2 mouse cellular contexts compared by ENCODE assay signal in the genomic region with DNA sequence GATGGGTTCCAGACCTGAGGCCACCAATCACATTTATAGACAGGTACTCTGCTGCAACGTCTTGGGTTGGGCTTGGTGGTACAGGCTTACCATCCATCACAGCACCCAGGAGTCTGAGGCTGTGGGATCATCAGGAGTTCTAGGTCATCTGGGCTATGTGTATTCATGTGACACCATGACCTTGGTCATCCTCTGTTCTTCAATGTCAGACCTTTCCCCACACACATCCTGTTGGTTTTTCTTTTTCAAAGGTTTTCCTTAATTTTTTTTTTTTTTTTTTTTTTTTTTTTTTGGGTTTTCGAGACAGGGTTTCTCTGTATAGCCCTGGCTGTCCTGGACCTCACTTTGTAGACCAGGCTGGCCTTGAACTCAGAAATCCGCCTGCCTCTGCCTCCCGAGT. TPM values are rescaled to one million over a fixed set of nuclear protein-coding genes. Genes with fewer than 3 reads are reported as not detected.
DNase-seq lines count a peak whose midpoint lies in the region; TF ChIP-seq lines count a peak whose summit lies in the region.
"Not testable (repeated sequence)": the region's sequence is repeated elsewhere in the genome, so short reads cannot be mapped to it uniquely, and the experiment has no call there.

No protein-coding gene starts in this region.

- not testable (repeated sequence) for H3K9ac ChIP-seq in ES-E14 (ENCODE audit: insufficient read depth, low read depth, low read length, poor library complexity, severe bottlenecking); MEL (ENCODE audit: control insufficient read depth, low read depth, low read length, poor library complexity, severe bottlenecking)

- not testable (repeated sequence) for H3K4me3 ChIP-seq in ES-E14 (ENCODE audit: insufficient read depth in 1 of 2, low read depth in 1 of 2, low read length in 2 of 2, poor library complexity in 1 of 2, severe bottlenecking in 1 of 2); MEL (ENCODE audit: control insufficient read depth in 1 of 2, insufficient read depth in 1 of 2, low read depth in 2 of 2, low read length in 2 of 2)

- H3K27me3 ChIP-seq in MEL (ENCODE audit: control insufficient read depth in 1 of 2, insufficient read depth in 2 of 2, low read length in 2 of 2) = not testable (repeated sequence)

- TF ChIP-seq POLR2A in MEL (IDR thresholded peaks at IDR 0.05; ENCODE audit: control insufficient read depth in 1 of 2, insufficient read depth in 1 of 2, low read depth in 1 of 2, low read length in 2 of 2, poor library complexity in 1 of 2) = not testable (repeated sequence)

- not testable (repeated sequence) for H3K27ac ChIP-seq in ES-E14 (ENCODE audit: insufficient read depth, low read depth, low read length, poor library complexity, severe bottlenecking); MEL (ENCODE audit: control insufficient read depth, low read depth, low read length)

- H3K9me3 ChIP-seq in ES-E14 (ENCODE audit: control insufficient read depth, insufficient read depth, low read depth, low read length); MEL (replicated peaks; ENCODE audit: insufficient read depth, low read length): not testable (repeated sequence)

- H3K36me3 ChIP-seq in ES-E14 (ENCODE audit: control insufficient read depth, insufficient read depth, low read length, poor library complexity, severe bottlenecking); MEL (ENCODE audit: control insufficient read depth in 1 of 2, insufficient read depth in 2 of 2, low read length in 2 of 2): not testable (repeated sequence)

- TF ChIP-seq RAD21 in MEL (IDR thresholded peaks at IDR 0.05; ENCODE audit: low read depth, low read length) = not testable (repeated sequence)

- not testable (repeated sequence) for H3K79me2 ChIP-seq in MEL (ENCODE audit: control insufficient read depth, insufficient read depth, low read length, poor library complexity)

- not testable (repeated sequence) for TF ChIP-seq CTCF in MEL (IDR thresholded peaks at IDR 0.05 in 2 of 3, conservative IDR thresholded peaks at IDR 0.05 in 1 of 3; ENCODE audit: control insufficient read depth in 1 of 3, insufficient read depth in 1 of 3, low read depth in 2 of 3, low read length in 3 of 3, poor library complexity in 1 of 3, severe bottlenecking in 1 of 3)

- not testable (repeated sequence) for TF ChIP-seq EP300 in MEL (IDR thresholded peaks at IDR 0.05; ENCODE audit: low read depth in 1 of 2, low read length in 2 of 2)

- not testable (repeated sequence) for DNase-seq in ES-E14 (ENCODE audit: low read depth, low spot score); MEL (ENCODE audit: low read depth, low spot score)

- H3K4me1 ChIP-seq in ES-E14 (ENCODE audit: control insufficient read depth in 2 of 2, insufficient read depth in 2 of 2, low read length in 2 of 2, poor library complexity in 1 of 2); MEL (ENCODE audit: control insufficient read depth in 1 of 2, insufficient read depth in 2 of 2, low read length in 2 of 2): not testable (repeated sequence)

- in situ Hi-C loops in ES-E14 (cut with MboI; ENCODE audit: low sequenced_read_pairs in 2 of 2, unreplicated experiment in 2 of 2) = not testable (repeated sequence)

TF ChIP-seq in ES-E14, 5 proteins besides CTCF, POLR2A, EP300 and RAD21:
- peak; percentile 90 for TF ChIP-seq ZNF384 (IDR thresholded peaks at IDR 0.05; ENCODE audit: low read depth, low read length)

TF ChIP-seq in MEL, 35 proteins besides CTCF, POLR2A, EP300 and RAD21:
- TF ChIP-seq ZNF384 (IDR thresholded peaks at IDR 0.05; ENCODE audit: low read depth, low read length) = peak; percentile 67
TF ChIP-seq in MEL: peak in this region for 1; not testable (repeated sequence) for 34.

RNA-seq across cellular contexts. Expression of gene Psmd12, which starts 25.1 kb away (rescaled TPM):
- 72.7 and 140 TPM in 2 replicates for total RNA-seq in ES-E14 (2012; rRNA removed)
- 149 and 173 TPM in 2 replicates for total RNA-seq in MEL (2012; rRNA removed)
- 100 to 1,000 TPM; 139 to 437 TPM for polyA plus RNA-seq in MEL (2012; ENCODE audit: insufficient read depth in 1 of 2, insufficient read length in 2 of 2, low read depth in 1 of 2, low replicate concordance in 2 of 2, missing spikeins in 1 of 2)

RNA-seq across cellular contexts. Expression of gene Pitpnc1, which starts 33.9 kb away (rescaled TPM):
- 37.3 and 42.9 TPM in 2 replicates for total RNA-seq in ES-E14 (2012; rRNA removed)
- total RNA-seq in MEL (2012; rRNA removed) = 19.3 and 31.9 TPM in 2 replicates
- 10 to 100 TPM in 1 of 2 experiments, not detected in 1; 25.3 TPM for polyA plus RNA-seq in MEL (2012; ENCODE audit: insufficient read depth in 1 of 2, insufficient read length in 2 of 2, low read depth in 1 of 2, low replicate concordance in 2 of 2, missing spikeins in 1 of 2)

RNA-seq across cellular contexts. Expression of gene Helz, which starts 43.4 kb away (rescaled TPM):
- total RNA-seq in ES-E14 (2012; rRNA removed) (40.1 and 43.5 TPM in 2 replicates), MEL (2012; rRNA removed) (15.1 and 16.0 TPM in 2 replicates)
- polyA plus RNA-seq in MEL (2012; ENCODE audit: insufficient read depth in 1 of 2, insufficient read length in 2 of 2, low read depth in 1 of 2, low replicate concordance in 2 of 2, missing spikeins in 1 of 2) = 10 to 100 TPM; 39.9 to 41.0 TPM
